Comparison of ENCODE assay signal across 10 mouse cellular contexts in the genomic region with DNA sequence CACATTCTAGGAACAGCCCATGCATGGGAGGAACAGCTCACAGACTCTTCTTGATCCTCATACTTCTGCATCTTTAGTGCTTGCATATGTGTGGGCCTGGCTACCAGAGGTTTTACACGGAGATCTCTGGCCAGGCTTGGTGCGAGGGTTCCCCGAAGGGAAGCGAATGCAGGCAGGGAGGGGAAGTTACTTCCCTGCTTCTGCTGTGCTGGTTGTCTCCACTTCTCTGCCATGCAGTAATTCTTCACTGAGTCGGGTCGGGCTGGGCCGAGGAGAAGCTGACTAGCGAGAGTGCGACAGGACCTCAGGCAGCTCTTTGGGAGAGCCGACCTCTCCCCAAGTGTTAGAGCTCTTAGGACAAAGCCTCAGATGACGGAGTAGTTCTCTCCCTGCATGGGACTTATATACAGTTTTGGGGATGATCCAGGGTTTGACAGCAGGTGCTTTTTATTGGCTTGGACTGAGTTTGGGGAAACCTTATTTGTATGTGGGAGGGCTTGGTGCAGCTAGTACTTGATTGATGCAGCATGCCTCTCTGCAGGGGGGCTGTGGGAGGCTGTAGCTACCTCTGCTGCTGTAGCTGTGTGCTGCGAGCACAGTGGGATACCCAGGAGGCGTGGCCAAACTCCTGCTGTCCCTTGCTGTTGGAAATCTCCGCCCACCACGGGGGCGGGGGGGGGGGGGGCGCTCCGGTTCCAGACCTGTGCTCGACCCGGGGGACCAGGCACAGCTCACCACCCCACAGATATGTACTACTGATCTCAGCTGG. TPM values are rescaled to one million over a fixed set of nuclear protein-coding genes. Genes with fewer than 3 reads are reported as not detected.
DNase-seq lines count a peak whose midpoint lies in the region; ATAC-seq lines count a peak whose summit lies in the region.
"Had no signal": no experiment of that assay in that cellular context is flagged by ENCODE, and none has a peak within 500 bp of the region (broad histone marks: within the 10 kb centered on the region; RNA-seq: fewer than 3 reads in every experiment).

No protein-coding gene starts in this region.

- H3K27me3 ChIP-seq in forebrain, embryonic 12.5 days: no peaks in the 10 kb centered on the region
- no peaks in the 10 kb centered on the region for H3K27me3 ChIP-seq in forebrain, embryonic 13.5 days
- no peaks in the 10 kb centered on the region for H3K27me3 ChIP-seq in limb, embryonic 12.5 days
- H3K27me3 ChIP-seq in limb, embryonic 10.5 days (ENCODE audit: low read depth, poor library complexity, severe bottlenecking): no peaks in the 10 kb centered on the region
- no peaks in the 10 kb centered on the region for H3K27me3 ChIP-seq in embryonic facial prominence, embryonic 10.5 days (replicated peaks; ENCODE audit: low read depth, poor library complexity, severe bottlenecking)
- no peaks in the 10 kb centered on the region for H3K27me3 ChIP-seq in neural tube, embryonic 12.5 days (replicated peaks)

- no peaks in the 10 kb centered on the region for H3K9me3 ChIP-seq in forebrain, embryonic 12.5 days
- no peaks in the 10 kb centered on the region for H3K9me3 ChIP-seq in forebrain, embryonic 13.5 days (replicated peaks)
- H3K9me3 ChIP-seq in limb, embryonic 12.5 days: no peaks in the 10 kb centered on the region
- H3K9me3 ChIP-seq in limb, embryonic 10.5 days (replicated peaks): no peaks in the 10 kb centered on the region
- no peaks in the 10 kb centered on the region for H3K9me3 ChIP-seq in embryonic facial prominence, embryonic 10.5 days
- H3K9me3 ChIP-seq in neural tube, embryonic 12.5 days: no peaks in the 10 kb centered on the region

- H3K4me1 ChIP-seq in forebrain, embryonic 12.5 days: peaks cover 13% of the 10 kb centered on the region
- peaks cover 9% of the 10 kb centered on the region for H3K4me1 ChIP-seq in forebrain, embryonic 13.5 days
- H3K4me1 ChIP-seq in limb, embryonic 12.5 days (replicated peaks): peaks cover 8% of the 10 kb centered on the region; the same call in 1 of the 2 replicates
- H3K4me1 ChIP-seq in limb, embryonic 10.5 days: peaks cover 8% of the 10 kb centered on the region
- peaks cover 7% of the 10 kb centered on the region; the same call in 1 of the 2 replicates for H3K4me1 ChIP-seq in embryonic facial prominence, embryonic 10.5 days
- peaks cover 8% of the 10 kb centered on the region for H3K4me1 ChIP-seq in neural tube, embryonic 12.5 days

- ATAC-seq in forebrain, embryonic 12.5 days (ENCODE audit: low FRiP score): 0 out of 2 replicates have a peak, but pooled peaks have one; percentile 39
- ATAC-seq in forebrain, embryonic 13.5 days: no peak
- 0 out of 2 replicates have a peak, but pooled peaks have one; percentile 42 for ATAC-seq in limb, embryonic 12.5 days (ENCODE audit: insufficient number of reproducible peaks, insufficient read depth, low FRiP score, low TSS enrichment, low read depth)
- ATAC-seq in neural tube, embryonic 12.5 days (ENCODE audit: low FRiP score, low read depth): peak; percentile 61

- H3K36me3 ChIP-seq in forebrain, embryonic 12.5 days (replicated peaks): no peaks in the 10 kb centered on the region
- no peaks in the 10 kb centered on the region for H3K36me3 ChIP-seq in forebrain, embryonic 13.5 days (ENCODE audit: poor library complexity, severe bottlenecking)
- peaks cover 16% of the 10 kb centered on the region for H3K36me3 ChIP-seq in limb, embryonic 12.5 days
- H3K36me3 ChIP-seq in limb, embryonic 10.5 days: peaks cover 19% of the 10 kb centered on the region
- H3K36me3 ChIP-seq in embryonic facial prominence, embryonic 10.5 days (replicated peaks): peaks cover 25% of the 10 kb centered on the region
- H3K36me3 ChIP-seq in neural tube, embryonic 12.5 days: no peaks in the 10 kb centered on the region

- H3K4me2 ChIP-seq in forebrain, embryonic 12.5 days: no peak overlapping the region
- H3K4me2 ChIP-seq in forebrain, embryonic 13.5 days: no peak overlapping the region
- no peak overlapping the region for H3K4me2 ChIP-seq in limb, embryonic 12.5 days
- peak overlapping the region; percentile 14 for H3K4me2 ChIP-seq in neural tube, embryonic 12.5 days (replicated peaks)

- DNase-seq in limb, embryonic 10.5 days (ENCODE audit: low spot score): no peak
- DNase-seq in embryonic facial prominence, embryonic 10.5 days (ENCODE audit: low spot score): peak; percentile 13
- DNase-seq in lung, postnatal 10 days: no peak
- DNase-seq in adrenal gland, postnatal 10 days: no peak

- 35% methylated on average over 20 of the region's 20 CpGs for WGBS in forebrain, embryonic 12.5 days
- 30% methylated on average over 16 of the region's 20 CpGs for WGBS in forebrain, embryonic 13.5 days
- 38% methylated on average over 20 of the region's 20 CpGs for WGBS in limb, embryonic 12.5 days
- WGBS in limb, embryonic 10.5 days: 34% methylated on average over 20 of the region's 20 CpGs
- WGBS in embryonic facial prominence, embryonic 10.5 days: 40% methylated on average over 20 of the region's 20 CpGs
- WGBS in neural tube, embryonic 12.5 days: 15% methylated on average over 20 of the region's 20 CpGs

- H3K9ac ChIP-seq in forebrain, embryonic 12.5 days: no peak overlapping the region
- no peak overlapping the region for H3K9ac ChIP-seq in forebrain, embryonic 13.5 days
- H3K9ac ChIP-seq in limb, embryonic 12.5 days (replicated peaks): no peak overlapping the region
- H3K9ac ChIP-seq in neural tube, embryonic 12.5 days: no peak overlapping the region

- H3K4me3 ChIP-seq in forebrain, embryonic 12.5 days (replicated peaks): no peak overlapping the region
- no peak overlapping the region for H3K4me3 ChIP-seq in forebrain, embryonic 13.5 days
- no peak overlapping the region for H3K4me3 ChIP-seq in limb, embryonic 12.5 days (replicated peaks)
- no peak overlapping the region for H3K4me3 ChIP-seq in limb, embryonic 10.5 days
- H3K4me3 ChIP-seq in embryonic facial prominence, embryonic 10.5 days: no peak overlapping the region; the same call in 1 of the 2 replicates
- no peak overlapping the region for H3K4me3 ChIP-seq in neural tube, embryonic 12.5 days
- H3K4me3 ChIP-seq: layer of hippocampus, adult 2 months had no signal

- H3K27ac ChIP-seq in forebrain, embryonic 12.5 days: no peak overlapping the region
- no peak overlapping the region for H3K27ac ChIP-seq in forebrain, embryonic 13.5 days
- H3K27ac ChIP-seq in limb, embryonic 12.5 days: no peak overlapping the region
- no peak overlapping the region for H3K27ac ChIP-seq in limb, embryonic 10.5 days
- H3K27ac ChIP-seq in embryonic facial prominence, embryonic 10.5 days (replicated peaks): no peak overlapping the region
- H3K27ac ChIP-seq in neural tube, embryonic 12.5 days: no peak overlapping the region
- H3K27ac ChIP-seq: layer of hippocampus, adult 2 months; macrophage had no signal

RNA-seq across cellular contexts. Expression of a gene that starts 24.3 kb away (rescaled TPM):
- 185 and 192 TPM in 2 replicates for polyA plus RNA-seq in forebrain, embryonic 12.5 days (2016; fragmentation: Nextera tagmentation; extraction: Ambion mirVana)
- 194 and 196 TPM in 2 replicates for polyA plus RNA-seq in forebrain, embryonic 13.5 days (2015; fragmentation: Nextera tagmentation; extraction: Ambion mirVana)
- polyA plus RNA-seq in limb, embryonic 12.5 days (2016; fragmentation: Nextera tagmentation; extraction: Ambion mirVana): 213 and 217 TPM in 2 replicates
- 218 and 228 TPM in 2 replicates for polyA plus RNA-seq in limb, embryonic 10.5 days (2016; fragmentation: Nextera tagmentation; extraction: Ambion mirVana)
- polyA plus RNA-seq in embryonic facial prominence, embryonic 10.5 days (2016; fragmentation: Nextera tagmentation; extraction: Ambion mirVana): 214 and 216 TPM in 2 replicates
- 181 and 188 TPM in 2 replicates for polyA plus RNA-seq in neural tube, embryonic 12.5 days (2016; fragmentation: Nextera tagmentation; extraction: Ambion mirVana)
- total RNA-seq in adrenal gland, postnatal 10 days (2021): 10 to 100 TPM; 91.1 to 92.7 TPM

RNA-seq across cellular contexts. Expression of a gene that starts 24.3 kb away (rescaled TPM):
- polyA plus RNA-seq in forebrain, embryonic 12.5 days (2016; fragmentation: Nextera tagmentation; extraction: Ambion mirVana): 113 and 118 TPM in 2 replicates
- polyA plus RNA-seq in forebrain, embryonic 13.5 days (2015; fragmentation: Nextera tagmentation; extraction: Ambion mirVana): 131 and 133 TPM in 2 replicates
- 106 and 116 TPM in 2 replicates for polyA plus RNA-seq in limb, embryonic 12.5 days (2016; fragmentation: Nextera tagmentation; extraction: Ambion mirVana)
- polyA plus RNA-seq in limb, embryonic 10.5 days (2016; fragmentation: Nextera tagmentation; extraction: Ambion mirVana): 44.1 and 67.0 TPM in 2 replicates
- polyA plus RNA-seq in embryonic facial prominence, embryonic 10.5 days (2016; fragmentation: Nextera tagmentation; extraction: Ambion mirVana): 56.0 and 69.3 TPM in 2 replicates
- 148 and 154 TPM in 2 replicates for polyA plus RNA-seq in neural tube, embryonic 12.5 days (2016; fragmentation: Nextera tagmentation; extraction: Ambion mirVana)
- 100 to 1,000 TPM; 115 to 117 TPM for total RNA-seq in adrenal gland, postnatal 10 days (2021)
